Mouse (Mus musculus): ENCODE measurements around the gene 1700012B09Rik. TPM values are rescaled to one million over a fixed set of nuclear protein-coding genes. Genes with fewer than 3 reads are reported as not detected.

1700012B09Rik gene
- polyA plus RNA-seq, 1 experiment from 2014 or later, result not detected

GRCm38 (mm10) chr9:14721610-14722009 is 49.2 kb downstream of the 1700012B09Rik start:
- no peaks in the 10 kb centered on the region for H3K27me3 ChIP-seq (ENCODE audit: insufficient read depth, low read length)
- H3K9ac ChIP-seq (replicated peaks), result no peak overlapping the region
- WGBS (ENCODE audit: insufficient replicate concordance), result 63% methylated on average over 5 of the region's 5 CpGs
- ATAC-seq, result no peak
- no peaks in the 10 kb centered on the region for H3K36me3 ChIP-seq (replicated peaks; ENCODE audit: insufficient read depth, low read length)
- no peak for DNase-seq
- no peak overlapping the region for H3K27ac ChIP-seq (ENCODE audit: low read depth)
- no peaks in the 10 kb centered on the region for H3K4me1 ChIP-seq (ENCODE audit: insufficient read depth)
- TF ChIP-seq EP300 (IDR thresholded peaks at IDR 0.05; ENCODE audit: low read depth), result no peak
- TF ChIP-seq CTCF (IDR thresholded peaks at IDR 0.05; ENCODE audit: low read depth), result no peak
- no peak overlapping the region for H3K4me3 ChIP-seq (ENCODE audit: low read depth, low read length)
- H3K9me3 ChIP-seq (ENCODE audit: low read length), result no peaks in the 10 kb centered on the region
- H3K4me2 ChIP-seq (ENCODE audit: low read depth, low read length), result no peak overlapping the region

- Histone ChIP-seq H3K4me1 (ENCODE audit: insufficient read depth) (no peaks in the 10 kb centered on the region), H3K4me3 (ENCODE audit: low read depth, low read length) (no peak overlapping the region), H3K9ac (replicated peaks) (no peak overlapping the region), H3K27me3 (ENCODE audit: insufficient read depth, low read length) (no peaks in the 10 kb centered on the region), H3K9me3 (ENCODE audit: low read length) (no peaks in the 10 kb centered on the region), H3K27ac (ENCODE audit: low read depth) (no peak overlapping the region), H3K36me3 (replicated peaks; ENCODE audit: insufficient read depth, low read length) (no peaks in the 10 kb centered on the region), H3K4me2 (ENCODE audit: low read depth, low read length) (no peak overlapping the region)
- TF ChIP-seq CTCF (IDR thresholded peaks at IDR 0.05; ENCODE audit: low read depth) (no peak), EP300 (IDR thresholded peaks at IDR 0.05; ENCODE audit: low read depth) (no peak)
- ATAC-seq, result no peak
- 68% methylated on average over 2 of the region's 2 CpGs for WGBS (ENCODE audit: insufficient replicate concordance)
- DNase-seq, result no peak
Measured at GRCm38 (mm10) chr9:14720384-14720783, 50.4 kb downstream of the 1700012B09Rik start.

DNA sequence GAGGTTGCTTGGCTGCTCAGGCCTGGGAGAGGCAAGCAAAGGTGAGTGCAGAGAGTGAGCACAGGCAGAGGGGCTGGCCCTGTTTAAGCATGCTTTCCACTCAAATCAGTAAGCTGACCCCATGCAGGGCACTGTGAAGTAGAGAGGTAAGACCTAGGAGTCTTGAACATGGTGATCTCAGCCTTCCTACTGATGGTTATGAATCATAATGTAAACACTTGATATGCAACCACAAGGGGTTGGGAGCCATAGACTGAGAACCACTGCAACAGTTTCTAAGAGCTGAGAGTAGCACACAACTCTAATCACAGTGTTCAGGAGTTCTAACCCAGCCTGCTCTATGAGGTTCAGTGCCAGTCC is 52.5 kb downstream of the 1700012B09Rik start:
- Histone ChIP-seq H3K4me1 (ENCODE audit: insufficient read depth) (no peaks in the 10 kb centered on the region), H3K27me3 (ENCODE audit: insufficient read depth, low read length) (no peaks in the 10 kb centered on the region), H3K27ac (ENCODE audit: low read depth) (0 out of 2 replicates have a peak overlapping the region, but pooled peaks have one; percentile 11), H3K4me2 (ENCODE audit: low read depth, low read length) (0 out of 2 replicates have a peak overlapping the region, but pooled peaks have one; percentile 22), H3K9me3 (ENCODE audit: low read length) (no peaks in the 10 kb centered on the region), H3K4me3 (ENCODE audit: low read depth, low read length) (no peak overlapping the region), H3K9ac (replicated peaks) (no peak overlapping the region), H3K36me3 (replicated peaks; ENCODE audit: insufficient read depth, low read length) (no peaks in the 10 kb centered on the region)
- no peak for TF ChIP-seq CTCF (IDR thresholded peaks at IDR 0.05; ENCODE audit: low read depth)
- TF ChIP-seq EP300 (IDR thresholded peaks at IDR 0.05; ENCODE audit: low read depth), result no peak
- no peak for DNase-seq
- ATAC-seq, result no peak

DNA sequence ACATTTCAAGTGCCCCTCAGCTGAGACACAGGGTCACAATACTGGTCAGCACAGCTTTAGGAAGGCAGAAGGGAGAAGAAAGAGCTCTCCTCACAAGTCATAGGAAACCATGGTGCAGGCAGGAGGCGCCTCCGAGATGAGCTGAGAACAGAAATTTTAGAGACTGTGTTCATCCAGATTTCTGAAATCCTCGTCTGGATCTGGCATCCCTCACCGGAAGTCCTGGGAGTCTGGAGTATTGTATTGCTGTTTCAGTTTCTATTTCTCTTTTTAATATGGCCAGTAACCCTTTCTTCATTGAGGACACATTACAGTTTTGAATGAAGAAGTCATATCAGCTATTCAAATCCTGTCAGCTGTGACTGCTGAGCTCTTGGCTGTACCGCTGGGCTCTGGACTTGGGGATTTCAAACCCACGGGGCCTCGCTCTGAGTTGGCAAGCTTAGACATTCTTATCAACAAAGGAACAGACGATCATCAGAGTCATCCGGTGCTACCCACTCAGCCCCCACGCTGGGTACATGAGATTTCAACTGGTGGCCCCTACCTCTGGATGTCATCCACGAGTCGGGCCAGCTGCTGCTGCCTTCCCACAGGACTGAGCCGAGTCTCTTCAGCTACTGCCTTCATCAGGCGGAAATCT is 53.0 kb downstream of the 1700012B09Rik start:
- DNase-seq, result no peak
- no peak overlapping the region for H3K4me3 ChIP-seq (ENCODE audit: low read depth, low read length)
- no peaks in the 10 kb centered on the region for H3K36me3 ChIP-seq (replicated peaks; ENCODE audit: insufficient read depth, low read length)
- 41% methylated on average over 14 of the region's 14 CpGs for WGBS (ENCODE audit: insufficient replicate concordance)
- no peaks in the 10 kb centered on the region for H3K9me3 ChIP-seq (ENCODE audit: low read length)
- no peak for ATAC-seq
- H3K4me2 ChIP-seq (ENCODE audit: low read depth, low read length), result 0 out of 2 replicates have a peak overlapping the region, but pooled peaks have one; percentile 22
- H3K4me1 ChIP-seq (ENCODE audit: insufficient read depth), result no peaks in the 10 kb centered on the region
- no peaks in the 10 kb centered on the region for H3K27me3 ChIP-seq (ENCODE audit: insufficient read depth, low read length)
- H3K27ac ChIP-seq (ENCODE audit: low read depth), result 0 out of 2 replicates have a peak overlapping the region, but pooled peaks have one; percentile 19
- no peak overlapping the region for H3K9ac ChIP-seq (replicated peaks)
- no peak for TF ChIP-seq EP300 (IDR thresholded peaks at IDR 0.05; ENCODE audit: low read depth)
- TF ChIP-seq CTCF (IDR thresholded peaks at IDR 0.05; ENCODE audit: low read depth), result no peak

GRCm38 (mm10) chr9:14715258-14715657 is 55.6 kb downstream of the 1700012B09Rik start:
- no peak overlapping the region for H3K9ac ChIP-seq (replicated peaks)
- no peaks in the 10 kb centered on the region for H3K9me3 ChIP-seq (ENCODE audit: low read length)
- no peaks in the 10 kb centered on the region for H3K4me1 ChIP-seq (ENCODE audit: insufficient read depth)
- 87% methylated on average over 15 of the region's 15 CpGs for WGBS (ENCODE audit: insufficient replicate concordance)
- no peaks in the 10 kb centered on the region for H3K27me3 ChIP-seq (ENCODE audit: insufficient read depth, low read length)
- H3K4me2 ChIP-seq (ENCODE audit: low read depth, low read length), result no peak overlapping the region
- no peak overlapping the region for H3K4me3 ChIP-seq (ENCODE audit: low read depth, low read length)
- no peaks in the 10 kb centered on the region for H3K36me3 ChIP-seq (replicated peaks; ENCODE audit: insufficient read depth, low read length)
- TF ChIP-seq CTCF (IDR thresholded peaks at IDR 0.05; ENCODE audit: low read depth) (no peak), EP300 (IDR thresholded peaks at IDR 0.05; ENCODE audit: low read depth) (no peak)
- H3K27ac ChIP-seq (ENCODE audit: low read depth), result no peak overlapping the region
- DNase-seq (no peak), ATAC-seq (no peak)

DNA sequence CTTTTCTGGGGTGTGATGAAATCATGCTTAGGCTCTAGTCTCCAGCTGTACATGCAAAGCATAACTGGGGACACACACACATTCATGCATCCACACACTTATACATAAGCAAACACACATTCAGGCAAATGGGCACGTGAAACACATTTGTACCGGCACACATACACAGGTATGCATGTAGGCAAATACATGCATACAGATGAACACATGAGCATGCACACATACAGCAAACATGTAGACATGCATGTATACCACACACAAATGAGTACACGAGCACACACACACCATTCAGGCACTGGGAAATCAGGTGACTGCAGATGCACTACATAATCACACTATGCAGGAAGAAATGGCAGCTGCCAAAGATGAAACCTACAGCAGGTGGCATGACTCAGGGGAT is 59.9 kb downstream of the 1700012B09Rik start:
- no peaks in the 10 kb centered on the region for H3K4me1 ChIP-seq (ENCODE audit: insufficient read depth)
- no peak for TF ChIP-seq EP300 (IDR thresholded peaks at IDR 0.05; ENCODE audit: low read depth)
- no peak for TF ChIP-seq CTCF (IDR thresholded peaks at IDR 0.05; ENCODE audit: low read depth)
- no peaks in the 10 kb centered on the region for H3K27me3 ChIP-seq (ENCODE audit: insufficient read depth, low read length)
- H3K27ac ChIP-seq (ENCODE audit: low read depth), result no peak overlapping the region
- no peaks in the 10 kb centered on the region for H3K9me3 ChIP-seq (ENCODE audit: low read length)
- ATAC-seq (no peak), DNase-seq (no peak)
- no peak overlapping the region for H3K4me2 ChIP-seq (ENCODE audit: low read depth, low read length)
- no peak overlapping the region for H3K9ac ChIP-seq (replicated peaks)
- 77% methylated on average over 3 of the region's 3 CpGs for WGBS (ENCODE audit: insufficient replicate concordance)
- H3K36me3 ChIP-seq (replicated peaks; ENCODE audit: insufficient read depth, low read length), result no peaks in the 10 kb centered on the region
- H3K4me3 ChIP-seq (ENCODE audit: low read depth, low read length), result no peak overlapping the region

Other genes with a start within 250 kb of the 1700012B09Rik start
- gene Amotl1, start 126.0 kb downstream of the 1700012B09Rik start, polyA plus RNA-seq (2015; fragmentation: Nextera tagmentation; extraction: Ambion mirVana), result 1.6 and 1.9 TPM in 2 replicates
- 0.06 and 0.09 TPM in 2 replicates for gene Piwil4, start 30.3 kb downstream of the 1700012B09Rik start, polyA plus RNA-seq (2015; fragmentation: Nextera tagmentation; extraction: Ambion mirVana)
- 0.32 and 0.49 TPM in 2 replicates for gene Fut4, start 18.6 kb downstream of the 1700012B09Rik start, polyA plus RNA-seq (2015; fragmentation: Nextera tagmentation; extraction: Ambion mirVana)
- 5.7 and 6.8 TPM in 2 replicates for gene Mre11a, start 13.6 kb upstream of the 1700012B09Rik start, polyA plus RNA-seq (2015; fragmentation: Nextera tagmentation; extraction: Ambion mirVana)
- gene Ankrd49, start 13.8 kb upstream of the 1700012B09Rik start, polyA plus RNA-seq (2015; fragmentation: Nextera tagmentation; extraction: Ambion mirVana), result 21.2 and 23.4 TPM in 2 replicates
- gene Gpr83, start 89.2 kb upstream of the 1700012B09Rik start, polyA plus RNA-seq (2015; fragmentation: Nextera tagmentation; extraction: Ambion mirVana), result not detected in 2 replicates
- gene Izumo1r, start 132.9 kb upstream of the 1700012B09Rik start, polyA plus RNA-seq (2015; fragmentation: Nextera tagmentation; extraction: Ambion mirVana), result not detected in 2 replicates